Mouse (Mus musculus): Measurements from ENCODE around the gene Btg1.

- no peak for TF ChIP-seq CTCF (IDR thresholded peaks at IDR 0.05; ENCODE audit: control insufficient read depth, insufficient read depth, insufficient replicate concordance, low read depth, low read length)
- TF ChIP-seq POLR2A (IDR thresholded peaks at IDR 0.05; ENCODE audit: control insufficient read depth, low read depth, low read length): no peak
Observed at GRCm38 (mm10) chr10:96660280-96660985, 43.6 kb downstream of the Btg1 start.
